Mouse (Mus musculus) heart, postnatal 0 days (tissue): Measurements from ENCODE around the gene Lmx1b. TPM values are rescaled to one million over a fixed set of nuclear protein-coding genes. Genes with fewer than 3 reads are reported as not detected.

Source experiments
- ATAC-seq: fragments of 200-750 bp; cut with Nextera tagmentation; 2 replicates; pipeline ENCODE4 v1.8.0; 2017; ENCODE audit warnings: low read depth, moderate number of reproducible peaks, moderate library complexity; ENCODE audit not compliant: insufficient read depth
- DNase-seq: peaks from one replicate; pipeline ENCODE4 v3.0.0-alpha.2; 2016; ENCODE audit warnings: low spot score
- H3K27ac ChIP-seq: fragments of 300-500 bp; sonication (generic); 2 replicates; pipeline ENCODE4 v1.5.1; 2014; ENCODE audit warnings: low read depth, mild to moderate bottlenecking
- H3K27me3 ChIP-seq: fragments of 300-500 bp; sonication (generic); 2 replicates; pipeline ENCODE4 v1.6.1; 2014; ENCODE audit warnings: low read length, mixed read lengths; ENCODE audit not compliant: control insufficient read depth, insufficient read depth
- H3K36me3 ChIP-seq: fragments of 300-500 bp; sonication (generic); replicated peaks from 2 replicates; pipeline ENCODE4 v1.6.1; 2014; ENCODE audit warnings: low read length, mixed read lengths; ENCODE audit not compliant: control insufficient read depth, insufficient read depth
- H3K4me1 ChIP-seq: fragments of 300-500 bp; sonication (generic); 2 replicates; pipeline ENCODE4 v1.6.1; 2014; ENCODE audit warnings: antibody characterized with exemption; ENCODE audit not compliant: control insufficient read depth, insufficient read depth
- H3K4me2 ChIP-seq: fragments of 300-500 bp; sonication (generic); 2 replicates; pipeline ENCODE4 v1.6.1; 2014; ENCODE audit warnings: low read depth, mild to moderate bottlenecking, low read length, moderate library complexity
- H3K4me3 ChIP-seq: fragments of 300-500 bp; sonication (generic); 2 replicates; pipeline ENCODE4 v1.5.1; 2014; ENCODE audit warnings: low read depth, low read length
- H3K9ac ChIP-seq: fragments of 300-500 bp; sonication (generic); replicated peaks from 2 replicates; pipeline ENCODE4 v1.6.1; 2014; ENCODE audit warnings: low read depth, low read length, mixed read lengths
- H3K9me3 ChIP-seq: fragments of 300-500 bp; sonication (generic); replicated peaks from 2 replicates; pipeline ENCODE4 v1.6.1; 2016; ENCODE audit warnings: low read length; ENCODE audit not compliant: control insufficient read depth
- CTCF ChIP-seq: IDR thresholded peaks from 2 replicates; pipeline ENCODE4 v1.5.1; 2016; ENCODE audit warnings: antibody characterized with exemption, control low read depth, low read depth
- EP300 ChIP-seq: IDR thresholded peaks from 2 replicates; pipeline ENCODE4 v1.6.1; 2016; ENCODE audit warnings: antibody characterized with exemption, low read depth
- WGBS: fragments of 180-500 bp; shearing (Covaris S2); extraction: QIAGEN DNeasy Blood & Tissue Kit; methylation state at CpG from one replicate; pipeline ENCODE4 v1.1.7; 2014; 5-methylcytosine and 5-hydroxymethylcytosine counted together
- polyA plus RNA-seq: library from polyadenylated mRNA; unstranded; fragments of >200 nt; fragmentation: Nextera tagmentation; extraction: Ambion mirVana; gene quantifications from 2 replicates; pipeline ENCODE4 v1.2.1, GENCODE M21; 2015
- total RNA-seq: library from RNA; depleted of rRNA; stranded (reverse); fragments of >200 nt; gene quantifications from 2 replicates; pipeline ENCODE4 v1.2.3, GENCODE M21; 2014; ENCODE audit warnings: low replicate concordance

The Lmx1b gene
- total and polyA plus RNA-seq, 2 experiments from 2014 or later, result not detected

- Histone ChIP-seq H3K36me3 (no peaks in the 10 kb centered on the region), H3K9ac (no peak overlapping the region), H3K27me3 (peaks cover 44% of the 10 kb centered on the region), H3K4me2 (no peak overlapping the region), H3K4me1 (no peaks in the 10 kb centered on the region), H3K27ac (no peak overlapping the region), H3K9me3 (no peaks in the 10 kb centered on the region), H3K4me3 (no peak overlapping the region)
- ATAC-seq (no peak), DNase-seq (no peak)
- WGBS, result 48% methylated on average over 7 of the region's 7 CpGs
- TF ChIP-seq CTCF (no peak), EP300 (no peak)
Observed at GRCm38 (mm10) chr2:33604846-33605486, 35.3 kb downstream of the Lmx1b start.

- no peak for TF ChIP-seq EP300
- TF ChIP-seq CTCF, result peak; percentile 18; the same call in 1 of the 2 replicates
- Histone ChIP-seq H3K27me3 (peaks cover 13% of the 10 kb centered on the region), H3K4me3 (no peak overlapping the region), H3K36me3 (no peaks in the 10 kb centered on the region), H3K9me3 (no peaks in the 10 kb centered on the region), H3K9ac (no peak overlapping the region), H3K27ac (no peak overlapping the region), H3K4me2 (no peak overlapping the region), H3K4me1 (no peaks in the 10 kb centered on the region)
- DNase-seq (no peak), ATAC-seq (no peak)
- 56% methylated on average over 6 of the region's 6 CpGs for WGBS
Observed at GRCm38 (mm10) chr2:33600520-33600919, 39.8 kb downstream of the Lmx1b start.

DNA sequence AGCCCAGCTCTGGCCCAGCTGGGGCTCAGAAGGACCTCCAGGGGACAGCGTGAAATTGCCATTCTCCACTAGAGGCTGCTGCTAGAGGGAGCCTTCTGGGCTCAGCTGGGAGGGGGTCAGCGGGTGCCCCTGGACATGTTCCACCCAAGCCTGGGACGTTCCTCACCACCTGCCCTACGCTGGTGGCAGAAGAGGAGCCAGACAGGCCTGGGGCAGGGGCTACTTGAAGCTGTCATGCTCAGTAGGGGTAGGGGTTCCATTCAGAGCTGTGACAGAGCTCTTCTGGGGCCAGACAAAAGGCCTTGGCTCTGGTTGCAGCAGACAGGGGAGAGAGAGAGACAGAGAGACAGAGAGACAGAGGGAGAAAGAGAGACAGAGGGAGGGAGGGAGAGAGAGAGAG is 42.9 kb downstream of the Lmx1b start:
- no peak overlapping the region for H3K4me2 ChIP-seq
- no peak overlapping the region for H3K9ac ChIP-seq
- ATAC-seq (no peak), DNase-seq (no peak)
- WGBS, result 34% methylated on average over 4 of the region's 4 CpGs
- H3K27me3 ChIP-seq, result no peaks in the 10 kb centered on the region; the same call in 1 of the 2 replicates
- H3K4me3 ChIP-seq, result no peak overlapping the region
- peaks cover 13% of the 10 kb centered on the region for H3K4me1 ChIP-seq
- no peaks in the 10 kb centered on the region for H3K36me3 ChIP-seq
- H3K9me3 ChIP-seq, result no peaks in the 10 kb centered on the region
- H3K27ac ChIP-seq, result no peak overlapping the region
- no peak for TF ChIP-seq EP300
- TF ChIP-seq CTCF, result no peak

DNA sequence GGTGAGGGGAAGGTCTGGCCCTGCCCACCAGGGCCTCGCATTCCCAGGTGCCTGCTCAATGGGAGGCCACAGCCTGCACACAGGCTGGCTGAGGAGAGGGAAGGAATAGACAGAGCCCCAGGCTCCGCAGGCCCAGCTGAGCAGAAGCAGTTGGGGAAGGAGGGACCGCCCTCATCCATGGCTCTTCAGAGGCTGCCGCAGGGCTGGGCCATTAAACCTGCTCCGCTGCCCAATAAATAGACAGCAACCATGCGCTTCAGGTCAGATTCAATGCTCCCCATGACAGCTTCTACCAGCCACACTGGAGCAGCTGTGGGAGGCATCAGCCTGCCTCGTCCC is 45.3 kb downstream of the Lmx1b start:
- DNase-seq (no peak), ATAC-seq (no peak)
- Histone ChIP-seq H3K4me1 (peaks cover 13% of the 10 kb centered on the region), H3K27me3 (no peaks in the 10 kb centered on the region), H3K27ac (no peak overlapping the region), H3K36me3 (no peaks in the 10 kb centered on the region), H3K9ac (no peak overlapping the region), H3K9me3 (no peaks in the 10 kb centered on the region), H3K4me3 (no peak overlapping the region), H3K4me2 (no peak overlapping the region)
- 65% methylated on average over 7 of the region's 7 CpGs for WGBS
- TF ChIP-seq CTCF (no peak), EP300 (no peak)

GRCm38 (mm10) chr2:33594181-33595084 is 45.9 kb downstream of the Lmx1b start:
- no peak for TF ChIP-seq EP300
- no peak for TF ChIP-seq CTCF
- Histone ChIP-seq H3K9ac (no peak overlapping the region), H3K4me2 (no peak overlapping the region), H3K4me3 (no peak overlapping the region), H3K27ac (no peak overlapping the region), H3K9me3 (no peaks in the 10 kb centered on the region), H3K4me1 (peaks cover 13% of the 10 kb centered on the region), H3K36me3 (no peaks in the 10 kb centered on the region), H3K27me3 (no peaks in the 10 kb centered on the region)
- WGBS, result 58% methylated on average over 9 of the region's 9 CpGs
- DNase-seq (no peak), ATAC-seq (no peak)
